Mouse (Mus musculus): ENCODE measurements around the gene Dock3. TPM values are rescaled to one million over a fixed set of nuclear protein-coding genes. Genes with fewer than 3 reads are reported as not detected.

Gene Dock3
- polyA plus RNA-seq, 1 experiment from 2014 or later: 7.7 TPM

GRCm38 (mm10) chr9:106892552-106892875 is 339.2 kb downstream of the Dock3 start:
- peaks cover 3% of the 10 kb centered on the region; the same call in 1 of the 2 replicates for H3K36me3 ChIP-seq (ENCODE audit: control insufficient read depth, insufficient read depth, low read length)
- peak overlapping the region; percentile 91 for H3K27ac ChIP-seq (ENCODE audit: low read depth, low read length)
- ATAC-seq (ENCODE audit: low FRiP score) (no peak), DNase-seq (ENCODE audit: low spot score) (no peak)
- H3K4me2 ChIP-seq (replicated peaks; ENCODE audit: low read depth, low read length): peak overlapping the region; percentile 73
- under 1% methylated on average over 9 of the region's 9 CpGs for WGBS
- no peaks in the 10 kb centered on the region for H3K9me3 ChIP-seq (ENCODE audit: control insufficient read depth, low read length)
- no peaks in the 10 kb centered on the region for H3K27me3 ChIP-seq (ENCODE audit: control insufficient read depth, insufficient read depth, low read length)
- H3K4me1 ChIP-seq (replicated peaks; ENCODE audit: control insufficient read depth, insufficient read depth, low read length): peaks cover 8% of the 10 kb centered on the region
- peak overlapping the region; percentile 64 for H3K9ac ChIP-seq (ENCODE audit: low read depth, low read length)
- peak overlapping the region; percentile 93 for H3K4me3 ChIP-seq (ENCODE audit: low read depth, low read length)

GRCm38 (mm10) chr9:106891829-106892551 is 339.7 kb downstream of the Dock3 start, which contains the start of gene Manf:
TSS of gene Manf (minus strand) at chr9:106891979.
- peak within 1 kb of the TSS; percentile 93 for H3K4me3 ChIP-seq (ENCODE audit: low read depth, low read length)
- H3K27me3 ChIP-seq (ENCODE audit: control insufficient read depth, insufficient read depth, low read length): no peaks in the 10 kb centered on the region
- peak within 1 kb of the TSS; percentile 73 for H3K4me2 ChIP-seq (replicated peaks; ENCODE audit: low read depth, low read length)
- peak within 1 kb of the TSS; percentile 91 for H3K27ac ChIP-seq (ENCODE audit: low read depth, low read length)
- peak within 1 kb of the TSS; percentile 92 for H3K9ac ChIP-seq (ENCODE audit: low read depth, low read length)
- DNase-seq (ENCODE audit: low spot score) (peak; percentile 95), ATAC-seq (ENCODE audit: low FRiP score) (peak; percentile 98)
- H3K9me3 ChIP-seq (ENCODE audit: control insufficient read depth, low read length): no peaks in the 10 kb centered on the region
- under 1% methylated on average over 58 of the region's 59 CpGs for WGBS
- peaks cover 3% of the 10 kb centered on the region; the same call in 1 of the 2 replicates for H3K36me3 ChIP-seq (ENCODE audit: control insufficient read depth, insufficient read depth, low read length)
- peaks cover 10% of the 10 kb centered on the region for H3K4me1 ChIP-seq (replicated peaks; ENCODE audit: control insufficient read depth, insufficient read depth, low read length)

GRCm38 (mm10) chr9:106891341-106891741 is 340.4 kb downstream of the Dock3 start:
- peaks cover 10% of the 10 kb centered on the region for H3K4me1 ChIP-seq (replicated peaks; ENCODE audit: control insufficient read depth, insufficient read depth, low read length)
- WGBS: 1% methylated on average over 17 of the region's 17 CpGs

GRCm38 (mm10) chr9:106890496-106891240 is 341.0 kb downstream of the Dock3 start:
- peaks cover 3% of the 10 kb centered on the region; the same call in 1 of the 2 replicates for H3K36me3 ChIP-seq (ENCODE audit: control insufficient read depth, insufficient read depth, low read length)
- no peak for ATAC-seq (ENCODE audit: low FRiP score)
- 69% methylated on average over 8 of the region's 8 CpGs for WGBS
- peak overlapping the region; percentile 62 for H3K4me2 ChIP-seq (replicated peaks; ENCODE audit: low read depth, low read length)
- H3K4me3 ChIP-seq (ENCODE audit: low read depth, low read length): peak overlapping the region; percentile 93
- H3K9ac ChIP-seq (ENCODE audit: low read depth, low read length): peak overlapping the region; percentile 92
- H3K4me1 ChIP-seq (replicated peaks; ENCODE audit: control insufficient read depth, insufficient read depth, low read length): peaks cover 10% of the 10 kb centered on the region
- H3K27ac ChIP-seq (ENCODE audit: low read depth, low read length): no peak overlapping the region
- no peak for DNase-seq (ENCODE audit: low spot score)
- no peaks in the 10 kb centered on the region for H3K27me3 ChIP-seq (ENCODE audit: control insufficient read depth, insufficient read depth, low read length)
- H3K9me3 ChIP-seq (ENCODE audit: control insufficient read depth, low read length): no peaks in the 10 kb centered on the region

More at GRCm38 (mm10) chr9:106891341-106891741, 340.4 kb downstream of the Dock3 start:
- peaks cover 3% of the 10 kb centered on the region; the same call in 1 of the 2 replicates for H3K36me3 ChIP-seq (ENCODE audit: control insufficient read depth, insufficient read depth, low read length)
- ATAC-seq (ENCODE audit: low FRiP score) (no peak; the same call in 1 of the 2 replicates), DNase-seq (ENCODE audit: low spot score) (peak; percentile 51)
- peak overlapping the region; percentile 82 for H3K27ac ChIP-seq (ENCODE audit: low read depth, low read length)
- no peaks in the 10 kb centered on the region for H3K27me3 ChIP-seq (ENCODE audit: control insufficient read depth, insufficient read depth, low read length)
- H3K9ac ChIP-seq (ENCODE audit: low read depth, low read length): peak overlapping the region; percentile 92
- H3K9me3 ChIP-seq (ENCODE audit: control insufficient read depth, low read length): no peaks in the 10 kb centered on the region
- H3K4me2 ChIP-seq (replicated peaks; ENCODE audit: low read depth, low read length): peak overlapping the region; percentile 62
- peak overlapping the region; percentile 93 for H3K4me3 ChIP-seq (ENCODE audit: low read depth, low read length)

- Histone ChIP-seq H3K27me3 (ENCODE audit: control insufficient read depth, insufficient read depth, low read length) (no peaks in the 10 kb centered on the region), H3K4me2 (replicated peaks; ENCODE audit: low read depth, low read length) (no peak overlapping the region), H3K4me1 (replicated peaks; ENCODE audit: control insufficient read depth, insufficient read depth, low read length) (peaks cover 17% of the 10 kb centered on the region), H3K27ac (ENCODE audit: low read depth, low read length) (no peak overlapping the region), H3K9me3 (ENCODE audit: control insufficient read depth, low read length) (no peaks in the 10 kb centered on the region), H3K36me3 (ENCODE audit: control insufficient read depth, insufficient read depth, low read length) (peaks cover 3% of the 10 kb centered on the region; the same call in 1 of the 2 replicates), H3K4me3 (ENCODE audit: low read depth, low read length) (no peak overlapping the region), H3K9ac (ENCODE audit: low read depth, low read length) (no peak overlapping the region)
- ATAC-seq (ENCODE audit: low FRiP score) (no peak), DNase-seq (ENCODE audit: low spot score) (no peak)
- 85% methylated on average over 9 of the region's 9 CpGs for WGBS
Observed at GRCm38 (mm10) chr9:106889321-106889720, 342.4 kb downstream of the Dock3 start.

GRCm38 (mm10) chr9:106888346-106888745 is 343.4 kb downstream of the Dock3 start:
- H3K27ac ChIP-seq (ENCODE audit: low read depth, low read length): no peak overlapping the region
- no peak overlapping the region for H3K4me3 ChIP-seq (ENCODE audit: low read depth, low read length)
- no peak overlapping the region for H3K9ac ChIP-seq (ENCODE audit: low read depth, low read length)
- no peaks in the 10 kb centered on the region for H3K9me3 ChIP-seq (ENCODE audit: control insufficient read depth, low read length)
- 93% methylated on average over 3 of the region's 3 CpGs for WGBS
- H3K36me3 ChIP-seq (ENCODE audit: control insufficient read depth, insufficient read depth, low read length): peaks cover 3% of the 10 kb centered on the region; the same call in 1 of the 2 replicates
- no peak for ATAC-seq (ENCODE audit: low FRiP score)
- peaks cover 18% of the 10 kb centered on the region for H3K4me1 ChIP-seq (replicated peaks; ENCODE audit: control insufficient read depth, insufficient read depth, low read length)
- no peaks in the 10 kb centered on the region for H3K27me3 ChIP-seq (ENCODE audit: control insufficient read depth, insufficient read depth, low read length)
- H3K4me2 ChIP-seq (replicated peaks; ENCODE audit: low read depth, low read length): no peak overlapping the region
- DNase-seq (ENCODE audit: low spot score): no peak

- Histone ChIP-seq H3K4me1 (replicated peaks; ENCODE audit: control insufficient read depth, insufficient read depth, low read length) (peaks cover 21% of the 10 kb centered on the region), H3K9ac (ENCODE audit: low read depth, low read length) (peak within 1 kb of the TSS; percentile 99), H3K27ac (ENCODE audit: low read depth, low read length) (peak within 1 kb of the TSS; percentile 91), H3K36me3 (ENCODE audit: control insufficient read depth, insufficient read depth, low read length) (peaks cover 3% of the 10 kb centered on the region; the same call in 1 of the 2 replicates), H3K4me2 (replicated peaks; ENCODE audit: low read depth, low read length) (peak within 1 kb of the TSS; percentile 98), H3K4me3 (ENCODE audit: low read depth, low read length) (peak within 1 kb of the TSS; percentile 96), H3K9me3 (ENCODE audit: control insufficient read depth, low read length) (no peaks in the 10 kb centered on the region), H3K27me3 (ENCODE audit: control insufficient read depth, insufficient read depth, low read length) (no peaks in the 10 kb centered on the region)
- WGBS: 4% methylated on average over 60 of the region's 101 CpGs
- peak; percentile 99 for DNase-seq (ENCODE audit: low spot score)
- ATAC-seq (ENCODE audit: low FRiP score): peak; percentile 72
Observed at GRCm38 (mm10) chr9:106886828-106887702, 344.6 kb downstream of the Dock3 start, which contains the start of gene Rbm15b. TSS of gene Rbm15b (minus strand) at chr9:106887428.

Data from hindbrain, embryonic 11.5 days (tissue).